Mouse (Mus musculus) gastrocnemius, postnatal 4 days (tissue): ENCODE measurements at regions not wholly inside any gene's neighbourhood (a gene's known extent, or its start where the extent isn't known, plus 50 kb on each side); places are given as distances from the start of the nearest gene placed in this dataset.

Experiments
- DNase-seq, 2 experiments: peaks; one replicate each; pipeline ENCODE4 v3.0.0; 2021 to 2022; ENCODE audit warnings: low spot score in 2 of 2, mixed read lengths in 2 of 2

- DNase-seq: no peak
These were observed 268.5 kb upstream of the Atp2b1 start for GRCm38 (mm10) chr10:98645681-98646122.

GRCm38 (mm10) chr10:98646311-98646999, 267.8 kb upstream of the Atp2b1 start:
- DNase-seq: no peak

- DNase-seq: no peak
These were observed 265.4 kb upstream of the Atp2b1 start for GRCm38 (mm10) chr10:98648710-98649245.

- DNase-seq: no peak
These were observed 263.7 kb upstream of the Atp2b1 start for GRCm38 (mm10) chr10:98650533-98650932.

GRCm38 (mm10) chr10:98651127-98651526, 263.1 kb upstream of the Atp2b1 start:
- DNase-seq: no peak

- DNase-seq: no peak
These were observed 262.6 kb upstream of the Atp2b1 start for GRCm38 (mm10) chr10:98651599-98651998.

GRCm38 (mm10) chr10:98652084-98652483, 262.1 kb upstream of the Atp2b1 start:
- no peak for DNase-seq

- no peak for DNase-seq
These were observed 253.5 kb upstream of the Atp2b1 start for GRCm38 (mm10) chr10:98660747-98661146.

GRCm38 (mm10) chr10:98665936-98666505, 248.2 kb upstream of the Atp2b1 start:
- no peak for DNase-seq

DNA sequence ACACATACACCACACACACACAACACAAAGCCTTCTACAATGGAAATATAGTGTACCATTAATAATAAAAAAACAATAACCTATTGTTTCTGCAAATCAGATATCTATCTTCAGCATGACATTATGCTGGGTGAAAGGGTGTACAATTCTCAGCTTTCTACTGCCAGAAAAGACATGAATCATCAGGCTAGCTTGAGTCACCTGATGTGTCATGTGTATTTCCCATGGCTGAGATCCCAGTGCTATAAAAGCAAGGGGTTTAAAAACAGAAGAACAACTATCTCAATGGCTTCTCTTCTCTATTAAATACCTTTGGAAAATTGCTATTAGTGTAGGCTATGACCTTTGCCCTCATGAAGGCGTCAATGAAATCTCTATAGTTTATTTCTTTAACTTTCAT, 246.5 kb upstream of the Atp2b1 start:
- DNase-seq: no peak

DNA sequence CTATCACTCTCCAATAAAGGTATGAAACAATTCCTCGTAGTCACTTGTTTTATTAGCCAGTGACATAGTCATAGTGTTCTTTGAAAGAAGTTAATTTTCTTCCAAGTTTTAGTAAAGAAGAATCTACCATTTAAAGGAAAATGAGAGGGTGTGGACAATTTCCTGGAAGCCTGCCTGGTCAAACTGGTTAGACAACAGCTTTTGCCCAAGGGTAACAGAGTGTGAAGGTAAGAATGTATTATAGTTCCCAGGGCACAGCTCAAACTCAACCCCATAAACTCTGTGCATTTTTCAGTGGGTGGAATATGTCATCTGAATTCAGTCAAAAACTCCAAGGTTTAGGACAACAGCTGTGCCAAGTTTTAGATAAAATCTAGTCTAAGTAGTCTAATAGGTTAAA, 240.1 kb upstream of the Atp2b1 start:
- DNase-seq: no peak

- DNase-seq: no peak
These were observed 237.3 kb upstream of the Atp2b1 start for GRCm38 (mm10) chr10:98676907-98677306.

- DNase-seq: no peak
These were observed 236.0 kb upstream of the Atp2b1 start for GRCm38 (mm10) chr10:98678234-98678633.

DNA sequence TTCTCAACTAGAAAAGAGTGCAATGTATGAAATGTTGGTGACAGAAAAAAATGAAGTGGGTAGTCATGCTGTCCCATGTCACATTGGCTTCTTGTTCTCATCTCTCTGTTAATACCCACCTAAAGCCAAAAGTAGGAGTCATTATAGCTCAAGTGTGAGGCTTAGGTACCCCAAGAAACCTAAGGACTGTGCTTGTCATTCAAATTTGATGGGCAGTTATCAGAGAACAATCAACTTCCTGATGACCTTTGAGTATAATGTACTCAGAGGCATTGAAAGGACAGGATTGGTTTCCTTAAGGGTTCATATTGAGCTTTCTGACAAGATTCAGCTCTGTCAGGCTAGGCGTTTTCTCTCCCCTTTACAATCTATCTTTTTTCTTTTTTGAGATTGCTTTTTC, 231.8 kb upstream of the Atp2b1 start:
- no peak for DNase-seq

DNA sequence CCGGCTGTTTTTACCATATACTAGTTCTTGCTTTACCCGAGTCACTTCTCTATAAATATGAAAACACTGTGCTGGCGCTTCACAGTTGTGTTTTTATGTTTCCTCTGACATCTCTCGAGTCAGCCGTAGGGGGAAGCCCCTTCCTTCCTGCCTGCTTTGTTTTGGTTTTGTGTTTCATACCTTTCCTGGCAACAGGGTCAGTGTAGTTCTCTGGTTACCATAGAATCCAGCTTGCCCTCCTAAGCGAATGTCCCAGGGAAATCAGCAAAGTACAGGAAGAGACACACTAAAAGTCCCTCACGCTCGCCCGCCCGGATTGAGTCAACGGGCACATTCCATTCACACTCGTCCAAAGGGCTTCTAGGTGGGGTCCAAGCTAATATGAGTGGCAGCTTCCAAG, 230.0 kb upstream of the Atp2b1 start:
- DNase-seq: peak in 1 of 2 experiments; percentile 26

GRCm38 (mm10) chr10:98684707-98685106, 229.5 kb upstream of the Atp2b1 start:
- no peak for DNase-seq

DNA sequence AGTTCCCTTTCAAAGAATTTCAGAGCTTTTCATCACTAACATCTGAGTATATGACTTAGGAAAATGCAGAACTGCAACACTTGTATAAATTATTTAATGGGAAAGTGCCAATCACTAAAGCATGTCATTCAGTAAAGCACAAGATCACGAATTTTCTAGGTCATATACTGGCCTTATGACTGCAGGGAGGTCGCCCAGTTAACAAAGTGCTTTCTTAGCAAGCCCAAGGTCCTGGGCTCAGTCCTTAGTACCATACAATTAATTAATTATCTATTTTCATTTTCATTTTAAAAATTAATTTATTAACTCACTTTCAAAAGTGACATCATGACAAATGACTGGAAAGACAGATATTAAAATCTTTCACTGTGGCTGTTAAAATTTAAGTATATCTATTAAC, 228.5 kb upstream of the Atp2b1 start:
- no peak for DNase-seq

- no peak for DNase-seq
These were observed 227.8 kb upstream of the Atp2b1 start for GRCm38 (mm10) chr10:98686370-98686769.

DNA sequence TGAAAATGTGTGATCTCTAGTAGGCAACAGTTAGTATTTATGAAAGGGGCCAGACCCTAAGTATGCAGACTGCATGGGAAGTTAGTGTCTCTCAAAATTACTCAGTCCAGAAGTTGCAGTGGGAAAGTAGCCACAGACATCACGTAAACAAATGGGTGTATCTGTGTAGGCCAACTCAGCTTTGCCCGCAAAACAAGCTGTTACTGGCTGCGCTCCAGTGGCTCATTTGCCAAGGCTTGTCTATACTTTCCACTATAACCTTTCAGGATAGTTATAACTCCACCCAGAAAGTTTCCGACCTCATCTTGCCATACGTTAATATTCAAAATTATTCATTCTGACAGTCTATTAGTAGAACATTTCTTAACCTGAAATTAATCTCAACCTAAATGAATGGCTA, 222.4 kb upstream of the Atp2b1 start:
- no peak for DNase-seq

GRCm38 (mm10) chr10:98694690-98695370, 219.4 kb upstream of the Atp2b1 start:
- DNase-seq: no peak

DNA sequence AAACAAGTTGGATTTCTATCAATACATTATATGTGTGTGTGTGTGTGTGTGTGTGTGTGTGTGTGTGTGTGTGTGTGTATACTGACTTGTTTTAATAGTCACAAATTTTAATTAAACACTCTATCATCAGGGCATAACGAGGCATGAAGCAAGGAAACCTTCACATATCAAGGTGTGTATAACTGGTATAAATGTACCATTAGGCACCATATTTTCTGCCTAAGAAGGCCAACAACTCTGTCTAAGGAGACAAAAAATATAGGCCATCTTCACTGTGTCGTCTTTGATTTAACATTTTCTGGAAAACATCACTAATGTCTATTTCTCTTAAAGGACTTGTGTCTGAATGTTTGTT, 218.9 kb upstream of the Atp2b1 start:
- no peak for DNase-seq

DNA sequence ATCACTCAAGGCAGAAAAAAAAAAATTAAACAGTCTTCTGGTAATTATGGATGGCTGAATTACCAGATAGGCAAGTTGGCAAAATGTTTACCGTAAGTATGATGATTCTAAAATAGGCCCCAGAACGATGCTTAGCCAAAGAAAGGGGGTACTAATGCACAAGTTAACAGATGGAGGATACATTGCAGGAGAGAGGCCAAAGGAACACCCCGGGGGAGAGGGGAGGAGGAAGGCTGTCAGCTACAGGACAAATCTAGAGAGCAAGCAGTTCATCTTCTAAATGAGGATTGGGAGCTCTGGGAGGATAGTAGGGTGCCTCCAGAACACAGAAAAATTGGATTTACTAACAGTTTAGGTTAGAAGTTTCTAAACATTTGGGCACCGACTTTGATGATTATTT, 216.3 kb upstream of the Atp2b1 start:
- DNase-seq: no peak
